Mouse (Mus musculus) spleen, adult 2 months (tissue): Measurements from ENCODE around the gene Papln. TPM values are rescaled to one million over a fixed set of nuclear protein-coding genes. Genes with fewer than 3 reads are reported as not detected.

Source experiments
- DNase-seq, 2 experiments: peaks; one replicate each; pipeline versions ENCODE4 v3.0.0 to v3.0.0-alpha.2; 2012 to 2021; ENCODE audit warnings: low spot score in 2 of 2, low read depth in 1 of 2
- H3K27ac ChIP-seq: fragments of 200-500 bp; 2 replicates; pipeline ENCODE4 v1.5.1; 2012; ENCODE audit warnings: low read length, inconsistent platforms; ENCODE audit not compliant: insufficient read depth
- H3K27me3 ChIP-seq: fragments of 200-500 bp; 2 replicates; pipeline ENCODE4 v1.6.1; 2012; ENCODE audit warnings: mild to moderate bottlenecking, moderate library complexity, low read length, inconsistent platforms; ENCODE audit not compliant: control insufficient read depth, insufficient read depth
- H3K36me3 ChIP-seq: fragments of 200-500 bp; 2 replicates; pipeline ENCODE4 v1.6.1; 2012; ENCODE audit warnings: mild to moderate bottlenecking, low read length, inconsistent platforms; ENCODE audit not compliant: control insufficient read depth, insufficient read depth
- H3K4me1 ChIP-seq: fragments of 200-500 bp; 2 replicates; pipeline ENCODE4 v1.6.1; 2011; ENCODE audit warnings: inconsistent platforms; ENCODE audit not compliant: control insufficient read depth, insufficient read depth, insufficient read length
- H3K4me3 ChIP-seq: fragments of 200-500 bp; 2 replicates; pipeline ENCODE4 v1.5.1; 2011; ENCODE audit warnings: mild to moderate bottlenecking, inconsistent platforms; ENCODE audit not compliant: insufficient read depth, insufficient read length; ENCODE audit errors: extremely low read depth
- CTCF ChIP-seq: fragments of 200-500 bp; IDR thresholded peaks from 2 replicates; pipeline ENCODE4 v1.5.1; 2011; ENCODE audit warnings: mild to moderate bottlenecking, inconsistent platforms; ENCODE audit not compliant: insufficient read depth, insufficient read length, insufficient replicate concordance; ENCODE audit errors: extremely low read depth
- POLR2A ChIP-seq: fragments of 200-500 bp; IDR thresholded peaks from 2 replicates; pipeline ENCODE4 v1.6.1; 2011; ENCODE audit warnings: low read depth, low read length, inconsistent platforms
- WGBS: fragments of 180-500 bp; shearing (Covaris S2); methylation state at CpG from one replicate; pipeline ENCODE4 v1.1.7; 2018; 5-methylcytosine and 5-hydroxymethylcytosine counted together
- polyA plus RNA-seq: library from polyadenylated mRNA; depleted of rRNA; stranded (reverse); fragments of >200 nt; gene quantifications from 2 replicates; pipeline ENCODE4 v1.2.3, GENCODE M21; 2012

Papln gene
- polyA plus RNA-seq, 1 experiment: 1.5 TPM

DNA sequence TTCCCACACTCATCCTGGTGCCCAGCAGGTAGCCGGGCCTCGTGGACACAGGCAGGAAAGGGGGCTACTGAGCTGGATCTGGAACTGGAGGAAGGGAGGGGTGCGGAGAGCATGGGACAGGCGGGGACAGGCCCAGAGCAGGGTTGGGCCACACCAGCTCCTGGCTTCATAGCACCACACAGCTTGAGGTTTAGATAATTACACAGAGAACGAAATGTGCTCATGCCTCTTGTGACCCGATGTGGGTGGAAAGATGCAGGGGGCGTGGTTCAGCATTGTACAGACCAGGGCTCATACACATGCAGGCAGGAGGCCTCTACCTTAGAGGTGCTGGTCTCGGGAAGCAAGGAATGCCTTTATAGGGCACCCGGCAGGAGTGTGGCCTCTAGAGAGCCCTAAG is 4.4 kb downstream of the Papln start:
- Histone ChIP-seq H3K4me3 (no peak overlapping the region), H3K4me1 (peaks cover 5% of the 10 kb centered on the region), H3K36me3 (no peaks in the 10 kb centered on the region), H3K27ac (no peak overlapping the region), H3K27me3 (peaks cover 4% of the 10 kb centered on the region)
- WGBS: 77% methylated on average over 9 of the region's 9 CpGs
- TF ChIP-seq CTCF (no peak), POLR2A (no peak)
- no peak for DNase-seq

- DNase-seq: no peak
- peaks cover 4% of the 10 kb centered on the region for H3K27me3 ChIP-seq
- no peaks in the 10 kb centered on the region for H3K36me3 ChIP-seq
These were observed 4.9 kb downstream of the Papln start for GRCm38 (mm10) chr12:83768235-83768899.

GRCm38 (mm10) chr12:83770418-83771256 is 7.2 kb downstream of the Papln start:
- H3K27me3 ChIP-seq: no peaks in the 10 kb centered on the region; the same call in 1 of the 2 replicates
- DNase-seq: peak in 1 of 2 experiments; percentile 7
- H3K4me1 ChIP-seq: no peaks in the 10 kb centered on the region
- TF ChIP-seq POLR2A (no peak), CTCF (peak; percentile 48; the same call in 1 of the 2 replicates)
- 12% methylated on average over 25 of the region's 25 CpGs for WGBS
- H3K4me3 ChIP-seq: no peak overlapping the region
- H3K27ac ChIP-seq: no peak overlapping the region
- H3K36me3 ChIP-seq: no peaks in the 10 kb centered on the region

More at GRCm38 (mm10) chr12:83768235-83768899, 4.9 kb downstream of the Papln start:
- Histone ChIP-seq H3K27ac (no peak overlapping the region), H3K4me1 (peaks cover 5% of the 10 kb centered on the region), H3K4me3 (no peak overlapping the region)
- TF ChIP-seq POLR2A: no peak
- TF ChIP-seq CTCF: no peak
- 82% methylated on average over 14 of the region's 14 CpGs for WGBS

- TF ChIP-seq CTCF: no peak
- no peak for TF ChIP-seq POLR2A
- Histone ChIP-seq H3K27ac (no peak overlapping the region), H3K36me3 (no peaks in the 10 kb centered on the region), H3K4me1 (no peaks in the 10 kb centered on the region), H3K4me3 (no peak overlapping the region), H3K27me3 (no peaks in the 10 kb centered on the region; the same call in 1 of the 2 replicates)
- WGBS: 91% methylated on average over 12 of the region's 12 CpGs
- DNase-seq: no peak
These were observed 12.2 kb downstream of the Papln start for GRCm38 (mm10) chr12:83775621-83776020.

GRCm38 (mm10) chr12:83776766-83777165 is 13.3 kb downstream of the Papln start:
- no peak overlapping the region for H3K27ac ChIP-seq
- H3K27me3 ChIP-seq: no peaks in the 10 kb centered on the region
- TF ChIP-seq CTCF (no peak), POLR2A (no peak)
- WGBS: 93% methylated on average over 7 of the region's 7 CpGs
- H3K4me1 ChIP-seq: no peaks in the 10 kb centered on the region
- no peak overlapping the region for H3K4me3 ChIP-seq
- H3K36me3 ChIP-seq: no peaks in the 10 kb centered on the region
- DNase-seq: no peak

- TF ChIP-seq POLR2A: no peak
- Histone ChIP-seq H3K4me3 (no peak overlapping the region), H3K4me1 (no peaks in the 10 kb centered on the region), H3K27me3 (no peaks in the 10 kb centered on the region), H3K36me3 (no peaks in the 10 kb centered on the region), H3K27ac (no peak overlapping the region)
- no peak for DNase-seq
- WGBS: 87% methylated on average over 3 of the region's 3 CpGs
These were observed 16.7 kb downstream of the Papln start for GRCm38 (mm10) chr12:83780181-83780580.

GRCm38 (mm10) chr12:83781204-83781603 is 17.8 kb downstream of the Papln start:
- 93% methylated on average over 7 of the region's 7 CpGs for WGBS
- H3K36me3 ChIP-seq: no peaks in the 10 kb centered on the region

More at GRCm38 (mm10) chr12:83781204-83781603, 17.8 kb downstream of the Papln start:
- no peak for DNase-seq
- Histone ChIP-seq H3K4me1 (no peaks in the 10 kb centered on the region), H3K27ac (no peak overlapping the region), H3K27me3 (no peaks in the 10 kb centered on the region), H3K4me3 (no peak overlapping the region)
- TF ChIP-seq CTCF (no peak), POLR2A (no peak)
